Mouse (Mus musculus) granulocyte monocyte progenitor cell, adult 5-6 weeks (primary cell): ENCODE results near the gene Sass6. TPM values are rescaled to one million over a fixed set of nuclear protein-coding genes. Genes with fewer than 3 reads are reported as not detected.
"Not testable (repeated sequence)": the region's sequence is repeated elsewhere in the genome, so short reads cannot be mapped to it uniquely, and the experiment has no call there.

Experiments used
- ATAC-seq: replicated peaks from 2 replicates; pipeline ENCODE4 v1.8.0; 2016; ENCODE audit warnings: mild to moderate bottlenecking, moderate TSS enrichment, inconsistent platforms; ENCODE audit not compliant: poor library complexity, severe bottlenecking
- total RNA-seq, 2 experiments: library from RNA; stranded (forward) in 1 of 2; stranded (reverse) in 1 of 2; fragments of 200-712, 200-1000 nt in 1 of 2; fragments of >200 nt in 1 of 2; fragmentation: Nextera tagmentation in 1 of 2; gene quantifications; 2 replicates each; pipeline ENCODE4 v1.2.3; 2014 to 2017

The Sass6 gene
- total RNA-seq, 2 experiments from 2014 or later: 35.0 to 50.1 TPM

DNA sequence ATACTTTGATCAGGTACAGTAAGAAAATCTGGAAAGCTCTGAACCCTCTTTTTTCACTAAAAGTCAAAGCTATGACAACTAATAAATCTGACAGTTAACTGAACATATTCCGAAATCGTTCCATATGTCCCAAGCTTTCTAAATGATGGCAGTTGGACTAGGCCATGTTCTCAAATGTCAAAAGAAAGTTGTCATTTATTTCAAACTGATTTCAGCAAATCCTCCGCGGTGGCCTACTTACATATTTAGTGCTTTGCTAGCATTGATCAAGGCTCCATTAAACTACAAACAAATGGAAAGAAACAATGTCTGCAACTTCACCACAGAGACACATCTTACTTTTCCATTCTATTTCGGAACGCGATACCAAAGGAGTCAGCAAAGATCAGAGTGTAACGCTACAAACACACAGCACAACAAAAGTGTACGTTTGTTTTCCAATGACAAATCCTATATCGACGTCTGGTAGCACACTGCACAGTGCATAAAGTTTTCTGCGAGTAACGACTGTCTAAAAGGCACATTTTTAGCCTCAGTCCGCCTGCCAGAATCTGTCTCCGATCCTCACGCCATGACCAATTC lies 66.6 kb downstream of the Sass6 start:
- no peak for ATAC-seq

DNA sequence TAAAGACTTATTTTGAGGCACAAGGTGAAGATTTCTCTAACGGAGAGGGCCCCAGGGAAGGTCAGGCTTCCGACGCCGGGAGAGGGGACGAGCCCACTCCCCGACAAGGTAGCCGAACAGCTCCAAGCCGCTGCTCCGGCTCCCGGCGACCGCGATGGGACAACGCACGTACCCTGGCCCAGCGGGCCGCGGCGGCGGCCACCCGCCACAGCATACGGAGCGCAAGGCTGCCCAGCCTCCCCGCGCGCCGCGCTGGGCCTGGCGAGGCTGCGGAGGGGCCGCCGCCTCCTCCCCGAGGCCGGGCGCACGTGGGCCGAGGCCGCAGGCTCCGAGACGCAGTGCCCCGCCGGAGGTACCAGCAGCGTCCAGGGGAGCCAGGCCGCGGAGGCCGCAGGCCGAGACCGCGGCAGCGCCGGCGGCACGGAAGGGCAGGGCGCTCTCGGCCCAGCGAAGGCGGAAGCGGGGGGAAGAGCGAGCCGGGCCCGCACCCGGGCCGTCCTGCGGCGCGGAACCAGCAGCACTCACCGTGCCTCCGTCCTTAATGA lies 67.2 kb downstream of the Sass6 start:
- ATAC-seq: peak; percentile 71

DNA sequence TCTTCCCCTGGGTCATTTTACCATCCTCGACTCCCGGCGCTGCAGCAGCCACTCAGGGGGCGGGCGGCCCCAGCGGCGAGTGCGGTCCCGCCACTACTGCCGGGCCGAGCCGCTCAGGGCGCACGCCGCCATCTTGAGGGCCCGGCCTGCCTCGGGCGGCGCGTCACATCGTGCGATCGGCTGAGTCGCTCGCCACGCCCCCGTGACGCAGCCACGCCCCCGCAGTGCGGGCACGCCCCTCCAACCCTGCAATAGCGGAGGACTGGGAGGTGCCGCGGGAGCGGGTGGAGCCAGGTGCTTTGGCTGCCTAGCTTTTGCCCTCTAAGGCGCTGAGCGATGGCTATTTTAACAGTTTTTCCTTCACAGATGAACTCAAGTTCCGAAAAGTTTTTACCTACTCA lies 67.7 kb downstream of the Sass6 start, which contains the start of gene Mfsd14a:
Mfsd14a (minus strand) TSS at position 215 of the 401 bp plus-strand sequence.
- peak; percentile 93 for ATAC-seq

DNA sequence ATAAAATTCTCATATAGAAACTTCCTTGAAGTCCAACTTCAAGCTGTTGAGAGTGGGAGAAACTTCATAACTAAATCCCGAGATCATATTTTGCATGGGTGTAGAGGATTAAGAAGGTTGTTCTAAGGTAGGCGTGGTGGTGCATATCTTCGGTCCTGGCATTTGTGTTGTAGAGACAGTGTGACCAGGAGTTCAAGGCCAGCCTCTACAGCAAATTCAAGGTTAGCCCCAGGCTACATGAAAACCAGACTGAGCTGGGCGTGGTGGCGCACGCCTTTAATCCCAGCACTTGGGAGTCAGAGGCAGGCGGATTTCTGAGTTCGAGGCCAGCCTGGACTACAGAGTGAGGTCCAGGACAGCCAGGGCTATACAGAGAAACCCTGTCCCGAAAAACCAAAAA lies 69.5 kb downstream of the Sass6 start:
- not testable (repeated sequence) for ATAC-seq

Other genes with a start within 250 kb of the Sass6 start
- gene Cdc14a, start 170.9 kb upstream of the Sass6 start, total RNA-seq (2014; fragmentation: Nextera tagmentation): 29.2 and 58.3 TPM in 2 replicates
- 22.3 and 25.2 TPM in 2 replicates for gene Cdc14a, start 170.9 kb upstream of the Sass6 start, total RNA-seq (2017)
- gene Rtca, start 86.8 kb upstream of the Sass6 start, total RNA-seq (2014; fragmentation: Nextera tagmentation): 32.5 and 53.8 TPM in 2 replicates
- 31.3 and 46.7 TPM in 2 replicates for gene Rtca, start 86.8 kb upstream of the Sass6 start, total RNA-seq (2017)
- gene Dbt, start 81.9 kb upstream of the Sass6 start, total RNA-seq (2014; fragmentation: Nextera tagmentation): 19.1 and 19.5 TPM in 2 replicates
- 19.3 and 19.9 TPM in 2 replicates for gene Dbt, start 81.9 kb upstream of the Sass6 start, total RNA-seq (2017)
- gene Lrrc39, start 32.0 kb upstream of the Sass6 start, total RNA-seq (2014; fragmentation: Nextera tagmentation): 0.39 and 1.2 TPM in 2 replicates
- gene Lrrc39, start 32.0 kb upstream of the Sass6 start, total RNA-seq (2017): 0.65 and 1.5 TPM in 2 replicates
- gene Trmt13, start 19.6 kb downstream of the Sass6 start, total RNA-seq (2014; fragmentation: Nextera tagmentation): 33.7 and 47.5 TPM in 2 replicates
- gene Trmt13, start 19.6 kb downstream of the Sass6 start, total RNA-seq (2017): 35.8 and 43.3 TPM in 2 replicates
- gene Mfsd14a, start 67.7 kb downstream of the Sass6 start, total RNA-seq (2014; fragmentation: Nextera tagmentation): 52.3 and 64.6 TPM in 2 replicates
- 67.0 and 95.5 TPM in 2 replicates for gene Mfsd14a, start 67.7 kb downstream of the Sass6 start, total RNA-seq (2017)
- gene Gm43191, start 86.3 kb downstream of the Sass6 start, total RNA-seq (2014; fragmentation: Nextera tagmentation): not detected in 2 replicates
- not detected in 2 replicates for gene Gm43191, start 86.3 kb downstream of the Sass6 start, total RNA-seq (2017)
- gene Slc35a3, start 117.8 kb downstream of the Sass6 start, total RNA-seq (2014; fragmentation: Nextera tagmentation): 30.0 and 33.6 TPM in 2 replicates
- 59.4 and 68.3 TPM in 2 replicates for gene Slc35a3, start 117.8 kb downstream of the Sass6 start, total RNA-seq (2017)
- gene Agl, start 213.2 kb downstream of the Sass6 start, total RNA-seq (2014; fragmentation: Nextera tagmentation): 21.0 and 26.1 TPM in 2 replicates
- 11.1 and 12.5 TPM in 2 replicates for gene Agl, start 213.2 kb downstream of the Sass6 start, total RNA-seq (2017)